Mouse (Mus musculus) testis, adult 2 months (tissue): Measurements from ENCODE around the gene Rcc2.

Experiments used
- CTCF ChIP-seq: fragments of 200-500 bp; IDR thresholded peaks from 2 replicates; pipeline ENCODE4 v1.5.1; 2012; ENCODE audit warnings: low read depth, mild to moderate bottlenecking, inconsistent platforms, low read length, moderate library complexity; ENCODE audit not compliant: control insufficient read depth, insufficient read depth, insufficient replicate concordance
- POLR2A ChIP-seq: fragments of 200-500 bp; IDR thresholded peaks from 2 replicates; pipeline ENCODE4 v1.6.1; 2012; ENCODE audit warnings: low read depth, mild to moderate bottlenecking, inconsistent platforms, low read length, moderate library complexity; ENCODE audit not compliant: control insufficient read depth

DNA sequence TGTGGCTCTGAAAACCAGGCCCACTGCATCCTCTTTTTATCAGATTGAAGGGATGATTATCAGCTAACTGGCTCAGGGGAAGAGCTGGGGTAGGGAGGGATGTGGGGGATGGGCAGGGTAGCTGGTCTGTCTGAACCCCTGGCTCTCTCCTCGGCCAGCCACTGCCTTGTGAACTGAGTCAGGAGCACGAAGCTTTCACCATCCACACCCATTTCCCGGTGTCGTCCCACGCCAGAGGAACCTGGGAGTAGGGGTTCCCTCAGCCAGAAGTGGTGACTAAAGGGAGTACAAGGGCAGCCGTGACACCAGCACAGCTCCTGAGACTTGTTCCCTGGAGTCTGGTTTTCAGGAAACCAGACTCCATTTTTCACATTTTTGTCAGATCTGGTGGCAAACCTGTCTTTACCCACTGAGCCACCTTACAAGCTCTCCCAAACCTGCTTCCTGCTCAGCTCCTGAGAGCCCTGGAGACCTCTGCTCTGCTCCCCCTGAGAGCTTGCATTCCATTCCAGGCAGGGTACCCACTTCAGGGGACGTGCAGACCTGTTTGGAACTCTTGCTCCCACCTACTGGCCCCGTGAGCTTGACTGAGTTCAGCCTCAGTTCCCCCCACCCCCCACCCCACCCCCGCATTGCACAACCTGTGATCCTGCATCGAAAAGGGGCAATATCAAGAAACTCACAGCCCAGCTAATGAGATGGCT is 37.3 kb upstream of the Rcc2 start:
- TF ChIP-seq POLR2A (no peak), CTCF (no peak)
